Mouse (Mus musculus): ENCODE results near the gene Slc17a2. TPM values are rescaled to one million over a fixed set of nuclear protein-coding genes. Genes with fewer than 3 reads are reported as not detected.

Gene Slc17a2
- total RNA-seq, 1 experiment: not detected

GRCm38 (mm10) chr13:23772561-23773313 lies 34.1 kb upstream of the Slc17a2 start:
- Histone ChIP-seq H3K4me3 (ENCODE audit: insufficient read depth in 1 of 2, low read depth in 1 of 2, low read length in 2 of 2, poor library complexity in 1 of 2, severe bottlenecking in 1 of 2) (no peak overlapping the region), H3K9ac (ENCODE audit: insufficient read depth, low read depth, low read length, poor library complexity, severe bottlenecking) (no peak overlapping the region), H3K9me3 (ENCODE audit: control insufficient read depth, insufficient read depth, low read depth, low read length) (no peaks in the 10 kb centered on the region), H3K36me3 (ENCODE audit: control insufficient read depth, insufficient read depth, low read length, poor library complexity, severe bottlenecking) (no peaks in the 10 kb centered on the region), H3K27ac (ENCODE audit: insufficient read depth, low read depth, low read length, poor library complexity, severe bottlenecking) (no peak overlapping the region), H3K4me1 (ENCODE audit: control insufficient read depth in 2 of 2, insufficient read depth in 2 of 2, low read length in 2 of 2, poor library complexity in 1 of 2) (peaks cover 0 to 2% of the 10 kb centered on the region in 2 experiments; a peak in 3 of 4 replicates)
- TF ChIP-seq ZNF384 (IDR thresholded peaks at IDR 0.05; ENCODE audit: low read depth, low read length) (no peak), MAFK (IDR thresholded peaks at IDR 0.05; ENCODE audit: insufficient read depth, low read depth, low read length) (no peak), CHD2 (IDR thresholded peaks at IDR 0.05; ENCODE audit: low read depth, low read length) (no peak), HCFC1 (IDR thresholded peaks at IDR 0.05; ENCODE audit: borderline replicate concordance, insufficient read depth, low read length) (no peak), ZC3H11A (IDR thresholded peaks at IDR 0.05; ENCODE audit: borderline replicate concordance, low read depth, low read length) (no peak)
- peak; percentile 84 for DNase-seq (ENCODE audit: low read depth, low spot score)
- in situ Hi-C loops (cut with MboI; ENCODE audit: low sequenced_read_pairs in 2 of 2, unreplicated experiment in 2 of 2): loop anchor here in 1 of 2 experiments (25.0 kb wide), 1 partner anchor 1735 kb away; the partner anchor contains the start of genes Hist1h2ag, Hist1h2ah, Hist1h2bj and Hist1h2bk

DNA sequence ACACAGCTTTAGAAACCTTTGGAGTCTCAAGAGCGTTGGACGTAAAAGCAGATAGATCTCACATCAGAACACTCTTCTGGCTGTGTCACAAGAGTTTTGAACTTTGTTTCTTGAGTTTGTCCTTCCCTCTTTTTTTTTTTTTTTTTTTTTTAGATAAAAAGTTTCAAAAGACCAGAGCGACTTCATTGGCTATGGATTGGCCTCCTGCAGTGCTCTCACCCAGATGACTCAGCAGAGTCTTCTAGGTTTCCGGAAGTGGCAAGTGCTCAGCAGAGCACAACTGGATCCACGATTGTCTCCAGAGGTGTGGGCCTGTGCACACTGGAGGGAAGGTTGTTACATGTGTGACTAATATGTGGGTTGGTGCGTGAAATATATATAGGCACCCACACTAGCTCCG lies 28.5 kb upstream of the Slc17a2 start:
- Histone ChIP-seq H3K9me3 (ENCODE audit: control insufficient read depth, insufficient read depth, low read depth, low read length) (no peaks in the 10 kb centered on the region), H3K27ac (ENCODE audit: insufficient read depth, low read depth, low read length, poor library complexity, severe bottlenecking) (no peak overlapping the region), H3K9ac (ENCODE audit: insufficient read depth, low read depth, low read length, poor library complexity, severe bottlenecking) (no peak overlapping the region), H3K4me3 (ENCODE audit: insufficient read depth in 1 of 2, low read depth in 1 of 2, low read length in 2 of 2, poor library complexity in 1 of 2, severe bottlenecking in 1 of 2) (no peak overlapping the region), H3K36me3 (ENCODE audit: control insufficient read depth, insufficient read depth, low read length, poor library complexity, severe bottlenecking) (no peaks in the 10 kb centered on the region), H3K4me1 (ENCODE audit: control insufficient read depth in 2 of 2, insufficient read depth in 2 of 2, low read length in 2 of 2, poor library complexity in 1 of 2) (peaks cover 0 to 1% of the 10 kb centered on the region in 2 experiments; a peak in 1 of 4 replicates)
- in situ Hi-C loops (cut with MboI; ENCODE audit: low sequenced_read_pairs in 2 of 2, unreplicated experiment in 2 of 2): loop anchor here in 1 of 2 experiments (25.0 kb wide), 1 partner anchor 534 kb away; no protein-coding TSS in a partner anchor
- TF ChIP-seq ZNF384 (IDR thresholded peaks at IDR 0.05; ENCODE audit: low read depth, low read length): peak; percentile 76
- TF ChIP-seq CHD2 (IDR thresholded peaks at IDR 0.05; ENCODE audit: low read depth, low read length): no peak
- 0 out of 2 replicates have a peak, but pooled peaks have one; percentile 33 for TF ChIP-seq MAFK (IDR thresholded peaks at IDR 0.05; ENCODE audit: insufficient read depth, low read depth, low read length)
- TF ChIP-seq HCFC1 (IDR thresholded peaks at IDR 0.05; ENCODE audit: borderline replicate concordance, insufficient read depth, low read length): no peak
- no peak for TF ChIP-seq ZC3H11A (IDR thresholded peaks at IDR 0.05; ENCODE audit: borderline replicate concordance, low read depth, low read length)
- DNase-seq (ENCODE audit: low read depth, low spot score): no peak

- in situ Hi-C loops (cut with MboI; ENCODE audit: low sequenced_read_pairs in 2 of 2, unreplicated experiment in 2 of 2): loop anchor here in 1 of 2 experiments (25.0 kb wide), 1 partner anchor 533 kb away; no protein-coding TSS in a partner anchor
Observed at GRCm38 (mm10) chr13:23779025-23779424, 27.8 kb upstream of the Slc17a2 start.

DNA sequence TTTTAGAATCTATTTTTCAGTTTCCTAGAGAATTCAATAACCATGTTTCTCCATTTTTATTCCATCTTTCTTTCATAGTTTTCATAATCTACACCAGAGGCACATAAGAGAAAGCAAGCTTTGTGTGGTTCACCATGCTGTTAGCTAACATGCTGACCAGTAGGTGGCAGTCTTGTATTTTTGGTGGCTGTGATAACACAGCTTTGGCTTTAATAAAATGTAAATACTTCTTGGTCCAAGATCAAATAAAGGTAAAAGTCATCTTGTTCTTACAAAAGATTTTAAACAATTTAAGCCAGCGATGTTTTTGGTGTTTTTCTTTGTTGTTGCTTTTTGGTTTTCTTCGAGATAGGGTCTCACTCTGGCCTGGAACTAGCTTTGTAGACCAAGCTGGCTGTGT lies 14.3 kb upstream of the Slc17a2 start:
- Histone ChIP-seq H3K27ac (ENCODE audit: insufficient read depth, low read depth, low read length, poor library complexity, severe bottlenecking) (no peak overlapping the region), H3K36me3 (ENCODE audit: control insufficient read depth, insufficient read depth, low read length, poor library complexity, severe bottlenecking) (no peaks in the 10 kb centered on the region), H3K4me3 (ENCODE audit: insufficient read depth in 1 of 2, low read depth in 1 of 2, low read length in 2 of 2, poor library complexity in 1 of 2, severe bottlenecking in 1 of 2) (no peak overlapping the region), H3K9me3 (ENCODE audit: control insufficient read depth, insufficient read depth, low read depth, low read length) (no peaks in the 10 kb centered on the region), H3K4me1 (ENCODE audit: control insufficient read depth in 2 of 2, insufficient read depth in 2 of 2, low read length in 2 of 2, poor library complexity in 1 of 2) (no peaks in the 10 kb centered on the region), H3K9ac (ENCODE audit: insufficient read depth, low read depth, low read length, poor library complexity, severe bottlenecking) (no peak overlapping the region)
- TF ChIP-seq ZC3H11A (IDR thresholded peaks at IDR 0.05; ENCODE audit: borderline replicate concordance, low read depth, low read length) (peak; percentile 47; the same call in 1 of the 2 replicates), CHD2 (IDR thresholded peaks at IDR 0.05; ENCODE audit: low read depth, low read length) (no peak)
- DNase-seq (ENCODE audit: low read depth, low spot score): peak; percentile 26
- in situ Hi-C loops (cut with MboI; ENCODE audit: low sequenced_read_pairs in 2 of 2, unreplicated experiment in 2 of 2): loop anchor here in 1 of 2 experiments (25.0 kb wide), 1 partner anchor 520 kb away; no protein-coding TSS in a partner anchor

More at GRCm38 (mm10) chr13:23779025-23779424, 27.8 kb upstream of the Slc17a2 start:
- no peak for TF ChIP-seq HCFC1 (IDR thresholded peaks at IDR 0.05; ENCODE audit: borderline replicate concordance, insufficient read depth, low read length)
- no peak for TF ChIP-seq ZNF384 (IDR thresholded peaks at IDR 0.05; ENCODE audit: low read depth, low read length)
- no peaks in the 10 kb centered on the region for H3K4me1 ChIP-seq (ENCODE audit: control insufficient read depth in 2 of 2, insufficient read depth in 2 of 2, low read length in 2 of 2, poor library complexity in 1 of 2)
- no peak for DNase-seq (ENCODE audit: low read depth, low spot score)
- no peaks in the 10 kb centered on the region for H3K9me3 ChIP-seq (ENCODE audit: control insufficient read depth, insufficient read depth, low read depth, low read length)
- H3K9ac ChIP-seq (ENCODE audit: insufficient read depth, low read depth, low read length, poor library complexity, severe bottlenecking): no peak overlapping the region
- no peaks in the 10 kb centered on the region for H3K36me3 ChIP-seq (ENCODE audit: control insufficient read depth, insufficient read depth, low read length, poor library complexity, severe bottlenecking)
- no peak overlapping the region; a peak in 1 of 4 replicates for H3K4me3 ChIP-seq (ENCODE audit: insufficient read depth in 1 of 2, low read depth in 1 of 2, low read length in 2 of 2, poor library complexity in 1 of 2, severe bottlenecking in 1 of 2)
- H3K27ac ChIP-seq (ENCODE audit: insufficient read depth, low read depth, low read length, poor library complexity, severe bottlenecking): no peak overlapping the region

Data from ES-E14 (cell line).